Mouse (Mus musculus) lung, adult 2 months (tissue): ENCODE measurements around the gene Adad1. TPM values are rescaled to one million over a fixed set of nuclear protein-coding genes. Genes with fewer than 3 reads are reported as not detected.

ENCODE experiments used
- DNase-seq: peaks from one replicate; pipeline ENCODE4 v3.0.0; 2022
- H3K4me1 ChIP-seq: fragments of 200-500 bp; 2 replicates; pipeline ENCODE4 v1.6.1; 2011; ENCODE audit warnings: low read length; ENCODE audit not compliant: control insufficient read depth, insufficient read depth
- H3K4me3 ChIP-seq: fragments of 200-500 bp; replicated peaks from 2 replicates; pipeline ENCODE3; 2011; ENCODE audit warnings: low read depth, mild to moderate bottlenecking, control low read depth, low read length; ENCODE audit errors: extremely low read depth
- CTCF ChIP-seq: fragments of 200-500 bp; IDR thresholded peaks from 2 replicates; pipeline ENCODE4 v1.5.1; 2011; ENCODE audit warnings: mild to moderate bottlenecking, low read length, control low read depth; ENCODE audit not compliant: insufficient read depth
- POLR2A ChIP-seq: fragments of 200-500 bp; IDR thresholded peaks from 2 replicates; pipeline ENCODE4 v1.6.1; 2011; ENCODE audit warnings: low read depth, mild to moderate bottlenecking, control low read depth, low read length, borderline replicate concordance; ENCODE audit errors: extremely low read depth
- WGBS: fragments of 180-500 bp; shearing (Covaris S2); methylation state at CpG from one replicate; pipeline ENCODE4 v1.1.7; 2018; 5-methylcytosine and 5-hydroxymethylcytosine counted together
- polyA plus RNA-seq: library from polyadenylated mRNA; depleted of rRNA; stranded (reverse); fragments of >200 nt; gene quantifications from 2 replicates; pipeline ENCODE4 v1.2.3, GENCODE M21; 2012; rRNA removed

The Adad1 gene
- polyA plus RNA-seq, 1 experiment, result not detected

GRCm38 (mm10) chr3:37157082-37157481 lies 93.8 kb downstream of the Adad1 start:
- Histone ChIP-seq H3K4me3 (no peak overlapping the region), H3K4me1 (peaks cover 2% of the 10 kb centered on the region; the same call in 1 of the 2 replicates)
- TF ChIP-seq POLR2A (no peak), CTCF (no peak)
- 72% methylated on average over 8 of the region's 8 CpGs for WGBS
- DNase-seq, result no peak

- Histone ChIP-seq H3K4me3 (no peak overlapping the region), H3K4me1 (no peaks in the 10 kb centered on the region)
- TF ChIP-seq CTCF (no peak), POLR2A (no peak)
- 74% methylated on average over 3 of the region's 3 CpGs for WGBS
- DNase-seq, result no peak
These were observed 94.9 kb downstream of the Adad1 start for GRCm38 (mm10) chr3:37158246-37158645.

- WGBS, result 75% methylated on average over 4 of the region's 4 CpGs
- DNase-seq, result no peak
- H3K4me3 ChIP-seq, result no peak overlapping the region
- no peak for TF ChIP-seq POLR2A
- no peaks in the 10 kb centered on the region for H3K4me1 ChIP-seq
These were observed 97.8 kb downstream of the Adad1 start for GRCm38 (mm10) chr3:37161096-37161495.

- 91% methylated on average over 2 of the region's 2 CpGs for WGBS
- Histone ChIP-seq H3K4me3 (no peak overlapping the region), H3K4me1 (no peaks in the 10 kb centered on the region)
- no peak for TF ChIP-seq CTCF
- TF ChIP-seq POLR2A, result no peak
- DNase-seq, result no peak
These were observed 106.0 kb downstream of the Adad1 start for GRCm38 (mm10) chr3:37169283-37169682.

Other genes with a start within 250 kb of the Adad1 start
- 7.7 and 10.7 TPM in 2 replicates for gene 4932438A13Rik, start 200.4 kb upstream of the Adad1 start, polyA plus RNA-seq
- not detected in 2 replicates for gene Il2, start 62.4 kb downstream of the Adad1 start, polyA plus RNA-seq
- not detected in 2 replicates for gene Il21, start 169.1 kb downstream of the Adad1 start, polyA plus RNA-seq
- gene Bbs12, start 249.0 kb downstream of the Adad1 start, polyA plus RNA-seq, result 0.70 and 1.3 TPM in 2 replicates
- gene Cetn4, start 249.2 kb downstream of the Adad1 start, polyA plus RNA-seq, result 0.67 and 2.1 TPM in 2 replicates